Mouse (Mus musculus): Measurements from ENCODE around the gene Gpr146.

GRCm38 (mm10) chr5:139379771-139380384 lies 2.4 kb downstream of the Gpr146 start:
- TF ChIP-seq CTCF (IDR thresholded peaks at IDR 0.05; ENCODE audit: borderline replicate concordance, insufficient read depth, low read depth, low read length) = no peak
- TF ChIP-seq POLR2A (IDR thresholded peaks at IDR 0.05; ENCODE audit: borderline replicate concordance, insufficient read depth, low read length) = no peak

Data from cerebellum, adult 2 months (tissue).